In the genomic region with DNA sequence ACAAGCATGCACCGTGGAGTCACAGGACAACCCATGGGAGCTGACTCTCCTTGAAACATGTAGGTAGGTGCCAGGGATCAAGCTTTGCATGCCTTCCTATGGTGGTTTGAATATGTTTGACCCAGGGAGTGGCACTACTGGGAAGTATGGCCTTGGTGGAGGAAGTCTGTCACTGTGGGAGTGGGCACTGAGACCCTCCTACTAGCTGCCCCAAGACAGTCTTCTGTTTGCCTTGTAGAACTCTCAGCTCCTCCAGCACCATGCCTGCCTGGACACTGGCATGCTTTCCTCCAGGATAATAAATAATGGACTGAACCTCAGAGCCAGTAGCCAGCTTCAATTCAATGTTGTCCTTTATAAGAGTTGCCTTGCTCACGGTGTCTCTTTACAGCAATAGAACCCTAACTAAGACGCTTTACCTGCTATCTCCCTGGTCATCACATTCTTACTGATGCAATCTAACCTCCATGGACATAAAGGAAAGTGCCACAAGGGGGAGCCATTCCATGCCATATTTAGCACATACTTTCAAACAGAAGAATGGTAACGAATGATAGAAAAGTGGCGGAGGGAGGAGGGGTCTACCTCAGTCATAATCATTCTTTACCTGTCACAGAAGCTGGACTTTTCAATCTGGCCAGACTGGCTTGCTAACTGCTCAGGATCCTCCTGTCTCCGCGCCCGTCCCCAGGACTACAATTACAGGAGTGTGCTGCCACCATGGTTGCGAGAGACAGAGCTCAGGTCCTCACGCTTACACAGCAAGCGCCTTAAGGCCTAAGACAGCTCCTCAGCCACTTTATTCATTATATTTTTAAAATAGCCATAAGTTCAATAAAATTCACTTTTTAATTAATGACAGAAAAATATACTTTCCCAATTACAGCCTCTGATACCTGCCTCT, we compare ENCODE assay signal across 8 mouse cellular contexts. TPM values are rescaled to one million over a fixed set of nuclear protein-coding genes. Genes with fewer than 3 reads are reported as not detected.
DNase-seq lines count a peak whose midpoint lies in the region; ATAC-seq and TF ChIP-seq lines count a peak whose summit lies in the region.

No protein-coding gene starts in this region.

- no peak overlapping the region for H3K9ac ChIP-seq in heart, embryonic 11.5 days (ENCODE audit: low read depth, low read length)
- no peak overlapping the region for H3K9ac ChIP-seq in intestine, embryonic 15.5 days

- no peaks in the 10 kb centered on the region for H3K4me1 ChIP-seq in heart, embryonic 11.5 days (ENCODE audit: control insufficient read depth, insufficient read depth, low read length)
- no peaks in the 10 kb centered on the region for H3K4me1 ChIP-seq in intestine, embryonic 15.5 days (replicated peaks)
- H3K4me1 ChIP-seq in midbrain, embryonic 10.5 days, result no peaks in the 10 kb centered on the region

- no peak overlapping the region for H3K4me2 ChIP-seq in heart, embryonic 11.5 days
- no peak overlapping the region for H3K4me2 ChIP-seq in intestine, embryonic 15.5 days (replicated peaks)

- peak; percentile 79 for TF ChIP-seq CTCF in left cerebral cortex, adult 2 months (IDR thresholded peaks at IDR 0.05)

- 77% methylated on average over 11 of the region's 11 CpGs for WGBS in heart, embryonic 11.5 days (ENCODE audit: insufficient replicate concordance)
- 80% methylated on average over 11 of the region's 11 CpGs for WGBS in intestine, embryonic 15.5 days
- WGBS in midbrain, embryonic 10.5 days, result 84% methylated on average over 11 of the region's 11 CpGs

- no peaks in the 10 kb centered on the region; the same call in 1 of the 2 replicates for H3K36me3 ChIP-seq in heart, embryonic 11.5 days (ENCODE audit: control insufficient read depth, insufficient read depth, low read length)
- no peaks in the 10 kb centered on the region for H3K36me3 ChIP-seq in intestine, embryonic 15.5 days
- peaks cover 5% of the 10 kb centered on the region; the same call in 1 of the 2 replicates for H3K36me3 ChIP-seq in midbrain, embryonic 10.5 days

- DNase-seq in heart, adult 8-10 months (ENCODE audit: low spot score), result peak; percentile 63
- DNase-seq in cerebellum, adult 8-10 months, result peak; percentile 80
- peak; percentile 19 to 51 for DNase-seq in frontal cortex, postnatal 10 days (ENCODE audit: low spot score in 2 of 2)
- DNase-seq in left cerebral cortex, adult 2 months (ENCODE audit: extremely low spot score in 1 of 2, low spot score in 2 of 2), result peak; percentile 66 to 69
- peak; percentile 32 for DNase-seq in midbrain, embryonic 10.5 days (ENCODE audit: low spot score)
- peak; percentile 34 for DNase-seq in skeletal muscle tissue, adult 2 months (ENCODE audit: low read depth, low spot score)

- no peak for ATAC-seq in heart, embryonic 11.5 days (replicated peaks; ENCODE audit: insufficient number of reproducible peaks, low FRiP score, low TSS enrichment)
- peak; percentile 51 for ATAC-seq in intestine, embryonic 15.5 days

- H3K4me3 ChIP-seq in heart, embryonic 11.5 days (ENCODE audit: low read depth, low read length), result no peak overlapping the region
- H3K4me3 ChIP-seq in intestine, embryonic 15.5 days (replicated peaks), result no peak overlapping the region
- H3K4me3 ChIP-seq in left cerebral cortex, adult 2 months, result no peak overlapping the region
- H3K4me3 ChIP-seq in midbrain, embryonic 10.5 days, result no peak overlapping the region

- intact Hi-C loops in left cerebral cortex, adult 2 months (cut with DNase I), result loop anchor here (2.0 to 5.0 kb wide), 2 partner anchors 39 to 55 kb away; no protein-coding TSS in a partner anchor

- no peaks in the 10 kb centered on the region for H3K9me3 ChIP-seq in heart, embryonic 11.5 days (replicated peaks; ENCODE audit: control insufficient read depth, low read length)
- H3K9me3 ChIP-seq in intestine, embryonic 15.5 days, result no peaks in the 10 kb centered on the region
- no peaks in the 10 kb centered on the region for H3K9me3 ChIP-seq in midbrain, embryonic 10.5 days (replicated peaks)

- no peak overlapping the region for H3K27ac ChIP-seq in heart, embryonic 11.5 days (ENCODE audit: low read depth, low read length)
- no peak overlapping the region for H3K27ac ChIP-seq in intestine, embryonic 15.5 days
- no peak overlapping the region for H3K27ac ChIP-seq in left cerebral cortex, adult 2 months
- no peak overlapping the region for H3K27ac ChIP-seq in midbrain, embryonic 10.5 days (replicated peaks)

- no peaks in the 10 kb centered on the region for H3K27me3 ChIP-seq in heart, embryonic 11.5 days (ENCODE audit: control insufficient read depth, insufficient read depth, low read length)
- H3K27me3 ChIP-seq in intestine, embryonic 15.5 days (replicated peaks), result no peaks in the 10 kb centered on the region
- no peaks in the 10 kb centered on the region for H3K27me3 ChIP-seq in midbrain, embryonic 10.5 days (ENCODE audit: low read depth, poor library complexity, severe bottlenecking)

RNA-seq across cellular contexts. Expression of gene Tmem60, which starts 31.6 kb away (rescaled TPM):
- total RNA-seq in heart, adult 8-10 months (2022), result 10 to 100 TPM; 24.5 to 27.5 (median 25.7) TPM
- polyA plus RNA-seq in heart, embryonic 11.5 days (2014; fragmentation: Nextera tagmentation; extraction: Ambion mirVana), result 46.7 and 51.8 TPM in 2 replicates
- polyA plus RNA-seq in intestine, embryonic 15.5 days (2015; fragmentation: Nextera tagmentation; extraction: Ambion mirVana), result 51.3 and 58.2 TPM in 2 replicates
- total RNA-seq in left cerebral cortex, adult 2 months (2021), result 10 to 100 TPM; 22.1 to 25.8 TPM
- polyA plus RNA-seq in midbrain, embryonic 10.5 days (2016; fragmentation: Nextera tagmentation; extraction: Ambion mirVana), result 62.0 and 63.6 TPM in 2 replicates

RNA-seq across cellular contexts. Expression of gene Phtf2, which starts 31.7 kb away (rescaled TPM):
- total RNA-seq in heart, adult 8-10 months (2022), result 10 to 100 TPM; 66.3 to 72.5 (median 69.6) TPM
- polyA plus RNA-seq in heart, embryonic 11.5 days (2014; fragmentation: Nextera tagmentation; extraction: Ambion mirVana), result 38.9 and 50.4 TPM in 2 replicates
- polyA plus RNA-seq in intestine, embryonic 15.5 days (2015; fragmentation: Nextera tagmentation; extraction: Ambion mirVana), result 7.5 and 8.4 TPM in 2 replicates
- total RNA-seq in left cerebral cortex, adult 2 months (2021), result 10 to 100 TPM; 14.9 to 23.1 TPM
- polyA plus RNA-seq in midbrain, embryonic 10.5 days (2016; fragmentation: Nextera tagmentation; extraction: Ambion mirVana), result 18.1 and 19.3 TPM in 2 replicates

RNA-seq across cellular contexts. Expression of gene Rsbn1l, which starts 42.6 kb away (rescaled TPM):
- 10 to 100 TPM; 13.3 to 14.5 (median 14.2) TPM for total RNA-seq in heart, adult 8-10 months (2022)
- 5.9 and 8.4 TPM in 2 replicates for polyA plus RNA-seq in heart, embryonic 11.5 days (2014; fragmentation: Nextera tagmentation; extraction: Ambion mirVana)
- polyA plus RNA-seq in intestine, embryonic 15.5 days (2015; fragmentation: Nextera tagmentation; extraction: Ambion mirVana), result 4.2 and 4.9 TPM in 2 replicates
- total RNA-seq in left cerebral cortex, adult 2 months (2021), result 10 to 100 TPM; 16.8 to 17.8 TPM
- polyA plus RNA-seq in midbrain, embryonic 10.5 days (2016; fragmentation: Nextera tagmentation; extraction: Ambion mirVana), result 4.8 and 5.3 TPM in 2 replicates
